Mouse (Mus musculus) frontal cortex, postnatal 25 days (tissue): ENCODE results near the gene Lrrc27.

Experiments
- DNase-seq, 2 experiments: peaks; one replicate each; pipeline ENCODE4 v3.0.0; 2022; ENCODE audit warnings: low spot score in 2 of 2

Gene Lrrc27

GRCm38 (mm10) chr7:139212754-139213745 lies at the start of gene Lrrc27, which contains the start of gene Stk32c:
TSS of gene Lrrc27 (plus strand) at chr7:139212988.
TSS of gene Stk32c (minus strand) at chr7:139213307.
- peak; percentile 97 to 98 for DNase-seq

DNA sequence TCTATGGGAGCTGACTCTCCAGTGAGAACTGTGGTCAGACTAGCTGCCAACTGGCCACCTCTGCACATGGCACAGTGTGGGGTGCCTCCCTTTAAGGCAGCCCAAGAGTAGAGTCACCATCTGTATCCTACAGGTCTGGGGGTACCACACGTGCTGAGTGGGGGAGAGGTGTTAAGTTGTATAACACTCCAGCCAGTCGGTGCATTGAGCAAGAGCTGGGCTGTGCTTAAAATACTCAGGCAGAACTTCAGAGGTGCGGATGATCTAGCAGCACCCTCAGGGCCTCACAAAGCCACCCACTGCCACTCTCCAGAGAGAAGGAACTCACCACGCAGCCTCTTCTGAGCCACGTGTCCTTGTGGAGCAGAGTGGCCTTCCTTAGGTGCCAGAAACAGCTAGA lies 48.4 kb upstream of the Lrrc27 start:
- DNase-seq = peak in 1 of 2 experiments; percentile 33

- no peak for DNase-seq
Observed at GRCm38 (mm10) chr7:139169143-139169542, 43.6 kb upstream of the Lrrc27 start.

DNA sequence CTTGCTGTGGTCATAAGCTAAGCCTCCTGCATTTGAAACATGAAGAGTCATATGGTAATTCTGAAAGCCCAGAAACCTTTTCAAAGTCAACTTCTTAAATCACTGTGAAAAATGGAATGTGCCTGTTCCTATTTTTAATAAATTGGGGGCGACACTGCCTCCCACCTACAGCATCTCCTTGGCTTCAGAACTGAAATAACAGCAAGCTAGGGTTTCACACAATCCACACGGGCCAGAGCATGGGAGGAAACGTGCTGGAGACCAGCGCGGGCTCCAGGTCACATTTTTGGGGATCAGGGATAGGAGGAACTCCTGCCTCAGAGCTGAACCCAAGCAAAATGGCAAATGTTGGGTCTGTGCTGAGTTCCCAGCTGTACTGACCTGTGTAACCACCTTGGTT lies 33.5 kb upstream of the Lrrc27 start:
- no peak for DNase-seq

GRCm38 (mm10) chr7:139180058-139180457 lies 32.7 kb upstream of the Lrrc27 start:
- peak in 1 of 2 experiments; percentile 2 for DNase-seq

- no peak for DNase-seq
Observed at GRCm38 (mm10) chr7:139184396-139184795, 28.4 kb upstream of the Lrrc27 start.

- DNase-seq = peak in 1 of 2 experiments; percentile 3
Observed at GRCm38 (mm10) chr7:139184846-139185245, 27.9 kb upstream of the Lrrc27 start.

GRCm38 (mm10) chr7:139185971-139186370 lies 26.8 kb upstream of the Lrrc27 start:
- DNase-seq = peak in 1 of 2 experiments; percentile 4

DNA sequence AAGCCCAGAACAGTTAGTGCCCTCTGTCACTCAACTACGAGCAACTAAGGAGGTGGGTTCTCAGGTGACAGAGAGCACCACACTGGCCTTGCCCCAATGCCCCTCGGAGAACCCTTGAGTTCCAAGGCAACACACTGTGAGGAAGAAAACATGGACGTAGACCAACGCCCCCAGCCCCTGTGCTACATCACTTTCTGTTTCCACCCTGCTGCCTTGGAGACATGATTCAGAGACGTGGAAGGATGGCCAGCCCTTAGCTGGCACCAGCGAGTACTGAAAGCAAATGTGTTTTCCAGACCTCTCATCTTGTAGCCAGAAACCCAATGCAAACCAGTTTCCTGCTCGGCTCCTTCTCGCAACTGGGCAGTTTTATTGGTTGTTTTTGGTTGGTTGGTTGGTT lies 26.4 kb upstream of the Lrrc27 start:
- peak in 1 of 2 experiments; percentile 8 for DNase-seq

- DNase-seq = no peak
Observed at GRCm38 (mm10) chr7:139187277-139187676, 25.5 kb upstream of the Lrrc27 start.

DNA sequence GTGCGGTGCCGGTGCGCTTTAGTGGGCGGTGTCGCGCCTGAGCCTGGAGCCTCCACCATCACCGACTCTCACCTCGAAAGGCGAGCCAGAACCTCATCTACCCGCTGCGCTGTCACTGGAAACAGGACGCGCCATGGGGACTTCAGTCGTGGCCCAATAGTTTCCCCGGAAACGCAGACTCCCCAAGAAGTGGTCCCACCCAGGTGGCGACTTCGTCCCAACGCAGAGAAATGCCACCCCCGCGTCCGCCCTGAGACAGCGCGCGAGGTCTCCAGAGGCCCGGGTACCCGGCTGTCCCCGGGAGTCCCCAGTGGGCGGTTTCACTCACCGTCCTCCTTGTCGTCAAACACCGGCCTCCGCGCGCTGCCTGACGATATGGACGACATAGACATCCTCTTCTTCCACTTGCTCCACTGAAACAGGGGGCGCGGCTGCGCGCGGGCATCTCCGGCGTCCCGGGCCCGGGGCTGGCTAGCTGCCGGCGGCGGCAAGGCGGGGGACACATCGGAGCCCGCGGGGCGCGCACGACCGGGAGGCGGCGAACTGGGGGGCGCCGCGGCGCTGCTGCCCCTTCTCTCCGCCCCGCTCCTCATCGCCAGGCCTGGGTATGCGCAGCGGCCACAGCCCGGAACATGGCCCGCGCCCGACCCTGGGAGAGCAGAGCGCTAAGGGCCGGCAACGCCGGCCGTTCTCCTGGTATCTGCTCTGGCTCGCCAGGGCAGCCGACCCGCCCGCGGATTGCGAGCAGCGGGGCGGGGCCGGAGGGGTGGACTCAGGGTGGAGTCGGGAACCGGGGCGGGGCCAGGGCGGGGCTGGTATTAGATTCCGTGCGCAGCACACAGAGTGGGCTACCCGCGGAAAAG lies 24.8 kb upstream of the Lrrc27 start:
- DNase-seq = peak; percentile 48 to 57

DNA sequence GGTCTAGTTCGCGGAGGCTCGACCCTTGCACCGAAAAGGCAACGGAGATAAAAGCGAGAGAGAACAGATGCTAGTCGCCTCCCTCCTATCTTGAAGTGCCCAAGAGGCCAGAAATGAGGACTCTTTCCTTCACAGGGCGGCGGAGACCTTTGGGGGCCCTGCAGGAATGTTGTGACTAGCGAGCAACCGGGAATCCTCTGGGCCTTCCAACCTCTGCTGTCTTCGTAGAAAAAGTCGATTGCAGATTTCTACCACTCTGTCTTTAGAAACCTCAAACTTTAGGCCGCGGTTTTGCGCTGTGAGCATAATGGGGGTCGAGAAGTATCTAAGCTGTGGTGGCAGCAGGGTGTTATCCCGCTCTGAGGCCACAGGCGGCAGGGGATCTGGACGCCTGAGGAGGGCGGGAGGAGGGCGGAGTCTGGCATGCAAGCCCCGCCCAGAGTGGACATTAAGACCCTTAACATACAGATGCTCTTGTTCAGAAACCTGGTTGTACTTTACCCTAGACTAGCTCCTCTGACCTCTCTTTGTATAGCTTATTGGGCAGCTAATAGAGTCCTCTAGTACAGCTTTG lies 24.1 kb upstream of the Lrrc27 start:
- DNase-seq = no peak

DNA sequence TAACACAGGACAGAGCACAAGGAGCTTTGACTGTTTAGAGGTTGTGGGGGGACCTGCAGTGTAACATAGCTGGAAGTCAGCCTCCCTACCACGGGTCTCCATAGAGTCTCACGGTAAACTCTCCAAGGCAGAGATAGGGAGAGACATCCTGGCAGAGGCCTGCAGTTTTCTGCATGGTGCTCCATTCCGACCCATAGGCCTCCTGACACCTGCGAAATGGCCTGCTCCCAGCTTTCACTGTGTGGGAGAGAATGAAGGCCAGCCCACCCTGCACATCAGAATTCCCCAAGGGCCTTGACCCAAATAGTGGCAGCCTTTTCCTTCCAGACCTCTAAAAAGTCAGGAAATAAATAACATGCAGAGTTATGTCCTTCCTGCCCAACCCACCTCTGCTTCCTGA lies 22.2 kb upstream of the Lrrc27 start:
- DNase-seq = no peak

- DNase-seq = no peak
Observed at GRCm38 (mm10) chr7:139191619-139192018, 21.2 kb upstream of the Lrrc27 start.

- DNase-seq = no peak
Observed at GRCm38 (mm10) chr7:139197022-139197421, 15.8 kb upstream of the Lrrc27 start.

- DNase-seq = peak; percentile 53 to 60
Observed at GRCm38 (mm10) chr7:139200108-139200507, 12.7 kb upstream of the Lrrc27 start.

- DNase-seq = peak in 1 of 2 experiments; percentile 0
Observed at GRCm38 (mm10) chr7:139201209-139201608, 11.6 kb upstream of the Lrrc27 start.

GRCm38 (mm10) chr7:139208023-139208772 lies 4.6 kb upstream of the Lrrc27 start:
- DNase-seq = peak in 1 of 2 experiments; percentile 1

DNA sequence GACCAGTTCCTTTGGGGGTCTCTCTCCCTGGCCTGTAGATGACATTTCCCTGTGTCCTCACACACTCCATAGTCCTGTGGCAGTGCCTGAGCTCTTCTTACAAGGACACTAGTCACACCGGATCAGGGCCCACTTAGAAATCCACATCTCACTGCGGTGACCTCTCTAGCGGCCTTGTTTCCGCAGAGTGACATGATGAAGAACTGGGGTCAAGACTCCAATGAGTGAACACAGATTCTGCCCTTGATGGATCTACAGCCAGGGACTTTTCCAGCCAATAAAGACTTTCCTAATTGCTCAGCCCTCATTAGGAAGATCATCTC lies 4.1 kb upstream of the Lrrc27 start:
- DNase-seq = no peak

DNA sequence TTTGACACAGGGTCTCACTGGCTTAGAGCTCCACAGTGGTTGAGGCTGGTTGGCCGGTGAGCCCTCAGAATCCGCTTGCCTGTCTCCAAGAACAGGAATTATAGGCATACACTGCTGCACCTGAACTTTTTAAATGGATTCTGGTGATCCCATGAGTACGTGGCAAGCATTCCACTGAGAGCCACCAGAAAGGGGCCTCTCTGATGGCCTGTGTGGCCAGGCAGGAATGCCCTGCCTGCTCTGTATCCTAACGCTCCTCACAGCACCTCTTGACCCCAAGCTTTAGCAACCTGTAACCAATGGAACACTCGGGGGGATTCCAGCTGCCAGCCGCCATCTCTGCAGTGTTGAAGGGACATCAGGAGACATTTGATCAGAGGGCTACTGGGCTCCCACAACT lies 1.0 kb upstream of the Lrrc27 start:
- peak in 1 of 2 experiments; percentile 1 for DNase-seq

- no peak for DNase-seq
Observed at GRCm38 (mm10) chr7:139213751-139214150, 963 bp downstream of the Lrrc27 start.
